Mouse (Mus musculus): ENCODE measurements around the gene Ccdc34. TPM values are rescaled to one million over a fixed set of nuclear protein-coding genes. Genes with fewer than 3 reads are reported as not detected.

Gene Ccdc34
- total and polyA plus RNA-seq, 3 experiments: 17.5 to 65.5 (median 33.9) TPM

- DNase-seq (ENCODE audit: low spot score) (no peak), ATAC-seq (ENCODE audit: extremely low read depth, insufficient number of reproducible peaks, low FRiP score, poor library complexity, severe bottlenecking) (no peak)
- TF ChIP-seq TAL1 (conservative IDR thresholded peaks at IDR 0.05; ENCODE audit: low read depth, low read length): no peak
- TF ChIP-seq CTCF (IDR thresholded peaks at IDR 0.05; ENCODE audit: low read depth, low read length): no peak
- TF ChIP-seq POLR2AphosphoS5 (IDR thresholded peaks at IDR 0.05; ENCODE audit: insufficient replicate concordance, low read depth, low read length): no peak
- no peak for TF ChIP-seq GATA2 (IDR thresholded peaks at IDR 0.05; ENCODE audit: borderline replicate concordance, low read depth, low read length)
- H3K36me3 ChIP-seq (replicated peaks): no peaks in the 10 kb centered on the region
- no peak overlapping the region for H3K4me3 ChIP-seq (ENCODE audit: low read depth, low read length)
- H3K9me3 ChIP-seq (replicated peaks): peaks cover 7% of the 10 kb centered on the region
- no peaks in the 10 kb centered on the region for H3K4me1 ChIP-seq (ENCODE audit: insufficient read depth, low read depth, low read length)
- peaks cover 12% of the 10 kb centered on the region for H3K27me3 ChIP-seq (ENCODE audit: insufficient read depth, low read length)
Measured at GRCm38 (mm10) chr2:110176761-110177400, 159.3 kb downstream of the Ccdc34 start.

GRCm38 (mm10) chr2:110177406-110177805 is 159.8 kb downstream of the Ccdc34 start:
- H3K4me3 ChIP-seq (ENCODE audit: low read depth, low read length): no peak overlapping the region
- no peaks in the 10 kb centered on the region for H3K4me1 ChIP-seq (ENCODE audit: insufficient read depth, low read depth, low read length)
- H3K36me3 ChIP-seq (replicated peaks): no peaks in the 10 kb centered on the region
- ATAC-seq (ENCODE audit: extremely low read depth, insufficient number of reproducible peaks, low FRiP score, poor library complexity, severe bottlenecking) (no peak), DNase-seq (ENCODE audit: low spot score) (no peak)
- TF ChIP-seq GATA1 (IDR thresholded peaks at IDR 0.05; ENCODE audit: borderline replicate concordance, low read length): no peak
- TF ChIP-seq GATA2 (IDR thresholded peaks at IDR 0.05; ENCODE audit: borderline replicate concordance, low read depth, low read length): no peak
- no peak for TF ChIP-seq POLR2AphosphoS5 (IDR thresholded peaks at IDR 0.05; ENCODE audit: insufficient replicate concordance, low read depth, low read length)
- no peak for TF ChIP-seq TAL1 (conservative IDR thresholded peaks at IDR 0.05; ENCODE audit: low read depth, low read length)
- TF ChIP-seq CTCF (IDR thresholded peaks at IDR 0.05; ENCODE audit: low read depth, low read length): no peak
- peaks cover 12% of the 10 kb centered on the region for H3K27me3 ChIP-seq (ENCODE audit: insufficient read depth, low read length)
- H3K9me3 ChIP-seq (replicated peaks): peaks cover 7% of the 10 kb centered on the region

- DNase-seq (ENCODE audit: low spot score): no peak
- peaks cover 7% of the 10 kb centered on the region for H3K9me3 ChIP-seq (replicated peaks)
- no peaks in the 10 kb centered on the region for H3K4me1 ChIP-seq (ENCODE audit: insufficient read depth, low read depth, low read length)
- H3K27me3 ChIP-seq (ENCODE audit: insufficient read depth, low read length): peaks cover 12% of the 10 kb centered on the region
- no peaks in the 10 kb centered on the region for H3K36me3 ChIP-seq (replicated peaks)
- no peak for TF ChIP-seq POLR2AphosphoS5 (IDR thresholded peaks at IDR 0.05; ENCODE audit: insufficient replicate concordance, low read depth, low read length)
- TF ChIP-seq CTCF (IDR thresholded peaks at IDR 0.05; ENCODE audit: low read depth, low read length): no peak
- ATAC-seq (ENCODE audit: extremely low read depth, insufficient number of reproducible peaks, low FRiP score, poor library complexity, severe bottlenecking): no peak
- H3K4me3 ChIP-seq (ENCODE audit: low read depth, low read length): no peak overlapping the region
Measured at GRCm38 (mm10) chr2:110177879-110178278, 160.3 kb downstream of the Ccdc34 start.

- no peak for DNase-seq (ENCODE audit: low spot score)
- H3K27me3 ChIP-seq (ENCODE audit: insufficient read depth, low read length): peaks cover 5% of the 10 kb centered on the region
- H3K36me3 ChIP-seq (replicated peaks): no peaks in the 10 kb centered on the region
- no peak for ATAC-seq (ENCODE audit: extremely low read depth, insufficient number of reproducible peaks, low FRiP score, poor library complexity, severe bottlenecking)
- H3K4me3 ChIP-seq (ENCODE audit: low read depth, low read length): no peak overlapping the region
- no peaks in the 10 kb centered on the region; the same call in 1 of the 2 replicates for H3K9me3 ChIP-seq (replicated peaks)
- H3K4me1 ChIP-seq (ENCODE audit: insufficient read depth, low read depth, low read length): no peaks in the 10 kb centered on the region
- no peak for TF ChIP-seq CTCF (IDR thresholded peaks at IDR 0.05; ENCODE audit: low read depth, low read length)
- no peak for TF ChIP-seq GATA2 (IDR thresholded peaks at IDR 0.05; ENCODE audit: borderline replicate concordance, low read depth, low read length)
- no peak for TF ChIP-seq TAL1 (conservative IDR thresholded peaks at IDR 0.05; ENCODE audit: low read depth, low read length)
- TF ChIP-seq GATA1 (IDR thresholded peaks at IDR 0.05; ENCODE audit: borderline replicate concordance, low read length): no peak
- no peak for TF ChIP-seq POLR2AphosphoS5 (IDR thresholded peaks at IDR 0.05; ENCODE audit: insufficient replicate concordance, low read depth, low read length)
Measured at GRCm38 (mm10) chr2:110179669-110180315, 162.2 kb downstream of the Ccdc34 start.

GRCm38 (mm10) chr2:110180316-110180670 is 162.7 kb downstream of the Ccdc34 start:
- no peak overlapping the region for H3K4me3 ChIP-seq (ENCODE audit: low read depth, low read length)
- no peaks in the 10 kb centered on the region for H3K36me3 ChIP-seq (replicated peaks)
- peaks cover 3% of the 10 kb centered on the region; the same call in 1 of the 2 replicates for H3K27me3 ChIP-seq (ENCODE audit: insufficient read depth, low read length)
- TF ChIP-seq CTCF (IDR thresholded peaks at IDR 0.05; ENCODE audit: low read depth, low read length): no peak
- TF ChIP-seq GATA1 (IDR thresholded peaks at IDR 0.05; ENCODE audit: borderline replicate concordance, low read length): no peak
- TF ChIP-seq GATA2 (IDR thresholded peaks at IDR 0.05; ENCODE audit: borderline replicate concordance, low read depth, low read length): no peak
- no peak for TF ChIP-seq POLR2AphosphoS5 (IDR thresholded peaks at IDR 0.05; ENCODE audit: insufficient replicate concordance, low read depth, low read length)
- TF ChIP-seq TAL1 (conservative IDR thresholded peaks at IDR 0.05; ENCODE audit: low read depth, low read length): no peak
- no peak for DNase-seq (ENCODE audit: low spot score)
- H3K9me3 ChIP-seq (replicated peaks): no peaks in the 10 kb centered on the region
- no peaks in the 10 kb centered on the region for H3K4me1 ChIP-seq (ENCODE audit: insufficient read depth, low read depth, low read length)
- no peak for ATAC-seq (ENCODE audit: extremely low read depth, insufficient number of reproducible peaks, low FRiP score, poor library complexity, severe bottlenecking)

GRCm38 (mm10) chr2:110181666-110182065 is 164.0 kb downstream of the Ccdc34 start:
- no peak for DNase-seq (ENCODE audit: low spot score)
- Histone ChIP-seq H3K4me1 (ENCODE audit: insufficient read depth, low read depth, low read length) (no peaks in the 10 kb centered on the region), H3K4me3 (ENCODE audit: low read depth, low read length) (no peak overlapping the region), H3K9me3 (replicated peaks) (no peaks in the 10 kb centered on the region), H3K27me3 (ENCODE audit: insufficient read depth, low read length) (peaks cover 7% of the 10 kb centered on the region; the same call in 1 of the 2 replicates), H3K36me3 (replicated peaks) (no peaks in the 10 kb centered on the region)
- no peak for ATAC-seq (ENCODE audit: extremely low read depth, insufficient number of reproducible peaks, low FRiP score, poor library complexity, severe bottlenecking)
- TF ChIP-seq GATA2 (IDR thresholded peaks at IDR 0.05; ENCODE audit: borderline replicate concordance, low read depth, low read length): no peak
- no peak for TF ChIP-seq GATA1 (IDR thresholded peaks at IDR 0.05; ENCODE audit: borderline replicate concordance, low read length)
- no peak for TF ChIP-seq TAL1 (conservative IDR thresholded peaks at IDR 0.05; ENCODE audit: low read depth, low read length)
- no peak for TF ChIP-seq POLR2AphosphoS5 (IDR thresholded peaks at IDR 0.05; ENCODE audit: insufficient replicate concordance, low read depth, low read length)
- TF ChIP-seq CTCF (IDR thresholded peaks at IDR 0.05; ENCODE audit: low read depth, low read length): no peak

Measured in G1E (cell line).